Mouse (Mus musculus): Measurements from ENCODE around the gene Cc2d1b.

GRCm38 (mm10) chr4:108572644-108573043 lies 47.1 kb upstream of the Cc2d1b start:
- TF ChIP-seq CTCF (IDR thresholded peaks at IDR 0.05; ENCODE audit: low read depth) (no peak), EP300 (IDR thresholded peaks at IDR 0.05; ENCODE audit: low read depth) (no peak)

Data from liver, embryonic 14.5 days (tissue).